Mouse (Mus musculus) activated CD4-positive, CD25-positive, alpha-beta regulatory T cell, adult 4 months (primary cell): ENCODE results near the gene Ncapd3. TPM values are rescaled to one million over a fixed set of nuclear protein-coding genes. Genes with fewer than 3 reads are reported as not detected.
A peak's percentile ranks its signal among the peaks of the same experiment; 100 is the strongest.

ENCODE experiments used
- ATAC-seq: one replicate; pipeline ENCODE4 v1.8.0; 2017
- polyA plus RNA-seq, 2 experiments: library from polyadenylated mRNA; unstranded; fragments of 100-300 nt; shearing (Covaris generic); gene quantifications; one replicate each; pipeline ENCODE4 v1.2.1; 2017

Gene Ncapd3
- 10 to 100 TPM; 23.4 to 27.0 TPM for polyA plus RNA-seq

GRCm38 (mm10) chr9:27029828-27030762 lies at the start of gene Ncapd3, which contains the start of gene Vps26b:
Gene Ncapd3 (plus strand): TSS chr9:27030175.
Gene Vps26b (minus strand): TSS chr9:27030065.
- peak; percentile 85 for ATAC-seq

- no peak for ATAC-seq
Observed at GRCm38 (mm10) chr9:26985090-26985613, 44.8 kb upstream of the Ncapd3 start.

- ATAC-seq = no peak
Observed at GRCm38 (mm10) chr9:26985668-26986277, 44.2 kb upstream of the Ncapd3 start.

DNA sequence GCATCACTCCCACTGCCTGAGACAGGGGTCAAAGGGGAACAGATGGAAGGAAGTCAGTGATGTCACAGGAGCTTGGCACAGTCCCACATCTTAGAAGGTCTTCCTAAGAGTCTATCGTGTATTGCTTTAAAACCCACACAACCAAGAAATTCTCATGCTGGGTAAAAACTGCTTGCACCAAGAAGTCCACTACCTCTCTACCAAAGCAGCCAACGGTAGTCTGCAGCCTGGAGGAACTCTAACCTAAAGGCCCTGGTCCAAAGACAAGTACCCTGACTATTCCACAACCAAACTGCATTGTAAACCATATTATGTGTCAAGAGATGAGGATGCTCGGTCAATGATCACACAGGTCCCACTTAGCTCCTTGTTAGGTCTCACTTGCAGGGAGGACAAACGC lies 39.8 kb upstream of the Ncapd3 start:
- no peak for ATAC-seq

GRCm38 (mm10) chr9:26993118-26993517 lies 36.9 kb upstream of the Ncapd3 start:
- no peak for ATAC-seq

DNA sequence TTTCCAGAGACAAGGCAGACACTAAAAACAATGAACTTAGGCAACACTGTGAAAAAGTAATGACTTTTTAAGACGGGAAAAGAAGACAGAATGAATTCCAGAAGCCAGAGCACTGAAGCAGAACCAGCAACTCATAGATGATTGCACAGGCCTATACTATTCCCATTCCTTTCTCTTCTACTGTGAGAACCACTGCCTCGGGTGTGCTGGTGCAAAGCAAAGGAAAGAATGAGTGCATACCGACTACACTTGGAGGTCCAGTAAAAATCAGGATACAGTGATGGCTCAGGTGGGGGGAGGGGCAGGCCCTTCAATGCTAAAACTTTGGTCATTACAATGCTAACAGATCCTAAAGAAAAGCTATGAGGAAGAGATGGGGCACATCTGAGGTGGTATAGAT lies 36.1 kb upstream of the Ncapd3 start:
- ATAC-seq = no peak

- ATAC-seq = no peak
Observed at GRCm38 (mm10) chr9:26997062-26997461, 32.9 kb upstream of the Ncapd3 start.

DNA sequence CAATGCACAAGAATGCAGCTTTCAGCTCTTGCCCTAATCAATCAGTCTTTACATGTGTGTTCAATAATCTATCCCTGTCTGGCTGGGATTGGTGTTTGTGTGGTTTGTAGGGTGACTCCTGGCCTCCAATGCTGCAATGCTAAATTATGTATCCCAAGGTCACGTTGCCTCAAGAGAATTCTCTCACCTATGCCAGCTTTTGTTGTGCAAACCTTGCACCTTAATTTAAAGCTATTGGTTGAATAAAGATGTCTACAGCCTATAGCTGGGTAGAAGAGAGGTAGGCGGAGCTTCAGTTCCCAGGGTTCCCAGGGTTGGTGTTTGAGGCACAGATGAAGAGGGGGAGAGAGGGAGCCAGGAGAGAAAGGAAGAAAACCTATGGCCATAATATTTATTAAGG lies 32.5 kb upstream of the Ncapd3 start:
- no peak for ATAC-seq

DNA sequence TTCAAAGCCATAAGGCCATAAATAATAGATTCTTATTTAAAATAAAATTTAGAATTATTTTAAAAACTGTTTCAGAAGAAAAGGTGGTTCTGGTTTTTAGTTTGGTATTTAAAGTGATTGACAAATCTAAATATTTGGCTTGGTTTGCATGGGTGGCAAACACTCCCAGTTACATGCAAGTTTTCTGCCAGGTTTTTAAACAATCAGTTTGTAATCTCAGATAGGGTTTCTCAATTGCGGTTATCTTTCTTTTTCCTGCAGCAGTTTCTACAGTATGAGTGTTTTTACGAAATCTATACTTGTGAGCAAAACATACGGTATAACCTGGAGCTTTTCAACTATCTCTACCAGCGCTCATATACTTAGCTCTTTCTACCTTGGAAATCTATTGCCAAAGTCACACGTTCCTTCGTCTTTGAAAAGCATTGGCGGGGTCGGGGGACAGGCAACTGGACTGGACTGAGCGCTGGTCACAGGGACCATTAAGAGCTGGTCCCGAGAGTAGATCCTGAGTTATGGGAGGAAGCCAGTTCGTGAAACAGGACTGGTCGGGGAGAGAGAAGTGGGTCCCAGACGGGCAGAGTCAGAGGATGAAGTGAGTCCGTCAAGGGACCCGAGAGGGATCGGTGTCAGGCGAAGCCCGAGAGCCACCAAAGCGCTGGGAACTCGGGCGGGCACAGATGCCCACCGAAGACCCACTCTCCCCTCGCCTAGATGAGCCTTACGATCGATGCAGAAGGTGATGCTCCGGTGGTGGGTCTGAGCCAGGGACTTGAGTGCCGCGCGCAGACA lies 31.1 kb upstream of the Ncapd3 start:
- ATAC-seq = no peak

DNA sequence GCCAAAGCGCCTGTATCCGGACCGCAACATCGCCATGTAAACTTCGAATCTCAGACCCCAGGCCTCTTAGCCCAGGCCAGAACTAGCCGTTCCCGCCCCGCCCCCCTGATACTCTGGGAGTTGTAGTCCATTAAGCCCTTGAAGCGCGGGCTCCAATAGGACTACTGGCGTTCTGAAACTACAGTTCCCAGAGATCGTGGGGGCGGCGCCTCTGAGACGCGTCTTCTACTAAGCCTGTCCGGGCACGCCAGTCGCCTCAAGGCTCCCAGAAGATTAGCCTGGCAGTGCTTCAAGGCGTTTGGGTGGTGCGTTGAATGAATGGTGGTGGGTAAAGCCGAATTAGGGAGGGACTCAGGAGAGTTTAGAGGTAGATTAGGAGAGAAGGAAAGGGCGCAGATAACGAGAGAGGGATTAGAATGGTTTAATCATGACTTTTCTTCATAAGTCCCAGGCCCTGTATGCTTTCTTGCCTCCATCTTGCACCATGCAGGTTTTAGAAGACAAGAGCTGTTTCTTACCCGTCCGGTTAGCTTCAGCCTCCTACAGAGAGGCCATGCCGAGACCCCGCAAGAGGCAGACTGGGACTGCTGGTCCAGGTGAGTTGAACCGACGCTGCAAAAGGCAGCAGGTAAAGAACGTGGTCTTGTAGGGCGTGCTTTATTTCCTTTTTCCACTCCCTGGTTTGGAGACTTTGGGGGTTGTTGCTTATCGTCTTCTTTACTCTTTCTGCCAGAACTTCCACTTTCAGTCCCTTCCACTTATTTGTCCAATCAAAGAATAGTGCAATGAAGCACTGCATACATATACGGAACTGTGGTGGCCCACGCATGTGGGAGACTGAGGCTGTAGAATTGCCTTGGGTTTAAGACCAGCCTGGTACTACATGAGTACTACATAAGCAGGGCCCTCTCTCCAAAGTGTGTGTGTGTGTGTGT lies 30.2 kb upstream of the Ncapd3 start, which contains the start of the genes Acad8 and Thyn1:
TSS of gene Acad8 (minus strand) at position 106 of the 935 bp plus-strand sequence.
TSS of gene Thyn1 (plus strand) at position 250 of the 935 bp plus-strand sequence.
- peak; percentile 99 for ATAC-seq

DNA sequence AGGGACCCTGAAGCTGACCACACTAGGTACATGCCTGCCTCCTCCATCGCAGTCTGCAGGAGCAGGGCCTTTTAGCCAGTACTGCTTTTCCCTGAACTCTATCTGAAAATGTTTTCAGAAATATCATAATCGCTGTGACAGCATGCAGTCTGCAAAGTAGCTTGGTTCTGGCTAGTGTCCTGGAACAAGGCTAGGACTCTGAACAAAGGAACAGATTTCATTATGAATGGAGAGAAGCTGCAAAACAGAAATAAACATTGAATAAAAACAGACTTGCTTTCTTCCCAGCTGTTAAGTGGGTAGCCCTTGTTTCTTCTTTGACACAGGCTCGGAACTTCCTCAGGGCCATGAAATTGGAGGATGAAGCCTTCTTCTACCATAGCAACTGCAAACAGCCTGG lies 24.7 kb upstream of the Ncapd3 start:
- ATAC-seq = no peak

GRCm38 (mm10) chr9:27005933-27006332 lies 24.0 kb upstream of the Ncapd3 start:
- ATAC-seq = no peak

GRCm38 (mm10) chr9:27006866-27007265 lies 23.1 kb upstream of the Ncapd3 start:
- ATAC-seq = no peak

DNA sequence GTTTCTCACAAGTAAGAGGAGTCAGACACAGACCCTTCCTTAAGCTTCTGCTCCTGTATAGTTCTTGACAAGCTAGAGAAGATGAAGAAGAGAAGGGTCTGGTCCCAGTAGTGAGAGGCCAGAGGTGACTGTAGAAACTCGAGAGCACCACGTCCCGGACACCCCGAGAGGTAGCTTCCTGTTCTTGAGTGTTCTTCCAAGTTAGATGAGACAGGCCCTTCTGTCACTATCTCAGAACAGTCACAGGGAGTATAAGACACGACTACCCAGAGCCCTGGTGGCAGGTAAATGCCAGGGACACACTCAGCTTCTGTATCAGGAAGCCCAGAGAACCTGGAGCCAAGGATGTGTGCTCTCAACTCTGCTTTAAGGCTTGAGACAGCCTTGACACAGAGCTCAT lies 20.7 kb upstream of the Ncapd3 start:
- no peak for ATAC-seq

GRCm38 (mm10) chr9:27011572-27011971 lies 18.4 kb upstream of the Ncapd3 start:
- ATAC-seq = no peak

GRCm38 (mm10) chr9:27018961-27019360 lies 11.0 kb upstream of the Ncapd3 start:
- no peak for ATAC-seq

DNA sequence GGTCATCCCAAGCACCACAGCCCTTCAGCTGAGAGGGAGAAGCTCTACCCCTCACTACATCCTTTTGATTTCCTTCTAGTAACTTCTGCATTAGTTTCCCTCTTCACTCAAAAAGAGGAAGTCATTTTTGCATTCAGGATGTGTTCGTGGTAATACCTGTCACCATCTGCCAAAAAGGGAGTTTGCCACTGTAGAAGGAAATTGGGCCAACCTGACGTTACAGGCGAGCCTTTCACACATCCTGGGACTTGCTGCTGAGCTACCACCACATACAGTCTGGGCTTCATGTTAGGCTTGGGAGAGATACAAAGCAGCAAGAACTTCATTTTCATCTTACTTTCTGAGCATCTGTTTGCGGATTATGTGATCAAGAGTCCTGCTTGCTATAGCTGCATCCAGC lies 6.3 kb upstream of the Ncapd3 start:
- peak; percentile 64 for ATAC-seq

- ATAC-seq = no peak
Observed at GRCm38 (mm10) chr9:27026708-27027107, 3.3 kb upstream of the Ncapd3 start.

DNA sequence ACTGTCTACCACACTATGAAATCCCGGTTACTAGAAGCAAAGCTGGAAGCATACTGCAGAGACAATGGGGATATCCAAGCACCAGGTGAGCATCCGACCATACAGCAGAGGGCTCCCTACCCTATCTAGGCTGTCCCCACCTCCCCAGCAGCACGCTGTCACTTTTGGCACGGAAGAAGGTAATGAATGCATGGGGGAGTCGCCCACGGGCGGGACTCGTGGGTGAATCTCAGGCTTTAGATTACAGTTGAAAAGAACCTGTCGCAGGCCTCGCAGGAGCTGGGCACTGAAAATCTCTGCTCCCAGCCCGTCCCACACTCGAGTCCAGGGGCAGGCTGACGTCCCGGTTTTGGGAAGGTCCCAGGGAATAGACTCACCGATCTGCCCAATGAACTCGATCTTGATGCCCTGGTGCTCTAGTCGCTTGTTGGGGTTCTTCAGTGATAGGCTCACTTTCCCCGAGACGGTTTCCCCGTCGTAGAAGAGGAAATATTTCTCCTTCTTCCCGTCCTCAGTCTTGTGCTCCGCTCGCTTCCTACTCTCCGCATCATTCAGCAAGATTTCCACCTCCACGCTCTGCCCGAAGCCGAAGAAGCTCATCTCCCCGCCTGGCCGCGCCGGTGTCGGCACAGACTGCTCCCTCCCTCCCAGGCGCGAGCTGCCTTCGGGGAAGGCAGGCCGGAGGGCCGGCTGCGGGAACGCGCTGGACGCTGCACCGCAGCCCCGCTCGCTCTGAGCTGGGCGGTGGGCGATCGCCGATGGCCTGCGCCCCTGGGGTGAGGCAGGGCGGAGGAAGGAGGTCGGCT lies 750 bp upstream of the Ncapd3 start:
- peak; percentile 57 for ATAC-seq

GRCm38 (mm10) chr9:27030763-27031100 lies 757 bp downstream of the Ncapd3 start:
- ATAC-seq = no peak

GRCm38 (mm10) chr9:27043892-27044291 lies 13.9 kb downstream of the Ncapd3 start:
- ATAC-seq = peak; percentile 73
